Mouse (Mus musculus) right cerebral cortex, postnatal 36 days (tissue): ENCODE measurements around the gene Fgfbp3.
"Not testable (repeated sequence)": the region's sequence is repeated elsewhere in the genome, so short reads cannot be mapped to it uniquely, and the experiment has no call there.

Experiments
- DNase-seq, 2 experiments: peaks; one replicate each; pipeline ENCODE4 v3.0.0; 2022; ENCODE audit warnings: low spot score in 2 of 2, mixed read lengths in 1 of 2

Gene Fgfbp3

DNA sequence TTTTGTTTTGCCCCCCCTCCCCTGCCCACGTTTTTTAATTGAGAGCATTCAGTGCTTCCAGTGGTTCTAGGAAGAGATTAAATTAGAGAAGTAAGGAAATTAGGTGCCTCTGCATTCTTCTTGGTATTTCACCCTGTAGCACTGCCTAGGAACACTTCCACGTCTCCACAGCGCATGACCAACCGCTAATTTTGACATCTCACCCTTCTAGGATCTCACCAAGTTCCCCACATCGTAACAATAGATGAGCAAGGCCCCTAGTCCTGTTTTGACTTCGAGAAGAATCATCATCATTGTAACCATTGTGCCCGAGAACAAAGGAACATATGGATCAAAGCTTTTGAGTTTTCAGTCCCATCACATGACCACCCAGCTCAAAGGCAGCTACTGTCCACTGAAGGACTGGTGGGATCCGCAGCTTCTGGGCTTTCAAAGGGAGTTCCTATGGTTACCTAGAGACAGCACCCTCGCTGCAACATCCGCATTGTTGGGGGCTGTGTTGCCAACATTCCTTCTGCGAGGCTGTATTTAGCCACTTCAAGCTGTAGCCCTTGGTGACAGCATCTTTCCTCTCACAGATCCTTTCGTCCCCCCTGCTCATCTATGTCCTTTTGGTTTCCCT is 8.9 kb downstream of the Fgfbp3 start:
- peak; percentile 49 to 52 for DNase-seq

DNA sequence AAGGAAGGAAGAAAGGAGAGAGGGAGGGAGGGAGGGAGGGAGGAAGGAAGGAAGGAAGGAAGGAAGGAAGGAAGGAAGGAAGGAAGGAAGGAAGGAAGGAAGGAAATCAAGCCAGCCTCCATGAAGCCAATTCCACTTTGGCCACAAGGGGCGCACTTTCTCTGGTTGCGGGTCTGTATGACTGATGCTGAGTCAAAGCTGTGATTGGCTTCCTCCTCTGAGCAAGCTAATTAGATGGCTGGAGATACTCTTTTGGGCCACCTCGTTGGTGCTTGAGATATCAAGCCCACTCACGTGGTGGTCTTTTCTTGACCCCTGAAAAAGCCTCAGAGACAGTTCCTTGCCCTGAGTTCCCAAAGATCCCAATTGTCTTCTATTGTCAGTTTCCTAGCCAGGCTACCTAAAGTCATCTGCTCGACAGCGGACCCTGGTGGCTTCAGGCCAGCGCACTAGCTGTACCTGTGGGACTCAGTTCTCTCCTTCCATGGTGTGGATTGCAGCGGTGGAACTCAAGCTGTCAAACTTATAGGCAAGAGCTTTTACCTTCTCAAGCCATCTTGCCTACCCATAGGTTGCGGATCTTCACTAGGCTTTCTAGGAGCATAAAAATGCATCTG is 9.6 kb downstream of the Fgfbp3 start:
- DNase-seq = no peak

- no peak for DNase-seq
These were observed 10.3 kb downstream of the Fgfbp3 start for GRCm38 (mm10) chr19:36909150-36909549.

DNA sequence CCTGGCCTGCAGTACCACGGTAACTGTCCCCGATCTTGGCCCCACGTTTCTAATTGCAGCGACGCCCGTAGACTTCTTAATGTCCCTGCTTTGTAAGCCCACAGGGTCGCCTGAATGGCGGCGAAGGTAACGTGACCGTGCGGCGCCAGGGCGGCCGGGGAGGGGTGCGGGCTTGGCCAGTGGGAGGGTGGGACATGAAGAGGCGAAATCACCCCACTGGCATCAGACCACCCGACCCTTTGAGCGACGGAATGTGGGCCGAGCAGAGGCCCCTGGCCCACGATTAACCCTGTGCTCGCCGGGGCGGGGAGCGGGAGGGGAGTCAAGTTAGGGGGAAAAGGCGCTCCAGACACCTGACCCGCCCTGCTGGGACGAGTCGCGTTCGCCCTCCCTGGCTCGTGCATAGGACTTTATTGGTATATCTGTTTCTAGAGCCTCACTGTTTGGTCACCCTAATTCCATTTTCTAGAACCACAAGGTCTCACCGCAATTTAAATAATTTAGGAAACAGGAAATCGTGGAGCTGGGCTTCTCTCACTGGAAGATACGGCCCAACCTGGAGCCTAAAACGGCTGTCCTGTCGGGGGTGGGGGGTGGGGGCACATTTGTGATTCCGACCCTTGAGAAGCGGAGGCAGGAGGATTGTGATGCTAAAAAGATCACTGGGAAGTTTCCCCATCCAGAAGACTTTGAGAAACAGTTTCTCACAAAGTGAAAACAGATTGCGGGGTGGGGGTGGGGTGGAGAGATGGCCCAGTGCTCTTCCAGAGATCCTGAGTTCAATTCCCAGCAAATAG is 15.0 kb downstream of the Fgfbp3 start:
- peak in 1 of 2 experiments; percentile 36 for DNase-seq

- DNase-seq = no peak
These were observed 16.0 kb downstream of the Fgfbp3 start for GRCm38 (mm10) chr19:36903377-36903776.

- DNase-seq = no peak
These were observed 21.6 kb downstream of the Fgfbp3 start for GRCm38 (mm10) chr19:36897778-36898177.

DNA sequence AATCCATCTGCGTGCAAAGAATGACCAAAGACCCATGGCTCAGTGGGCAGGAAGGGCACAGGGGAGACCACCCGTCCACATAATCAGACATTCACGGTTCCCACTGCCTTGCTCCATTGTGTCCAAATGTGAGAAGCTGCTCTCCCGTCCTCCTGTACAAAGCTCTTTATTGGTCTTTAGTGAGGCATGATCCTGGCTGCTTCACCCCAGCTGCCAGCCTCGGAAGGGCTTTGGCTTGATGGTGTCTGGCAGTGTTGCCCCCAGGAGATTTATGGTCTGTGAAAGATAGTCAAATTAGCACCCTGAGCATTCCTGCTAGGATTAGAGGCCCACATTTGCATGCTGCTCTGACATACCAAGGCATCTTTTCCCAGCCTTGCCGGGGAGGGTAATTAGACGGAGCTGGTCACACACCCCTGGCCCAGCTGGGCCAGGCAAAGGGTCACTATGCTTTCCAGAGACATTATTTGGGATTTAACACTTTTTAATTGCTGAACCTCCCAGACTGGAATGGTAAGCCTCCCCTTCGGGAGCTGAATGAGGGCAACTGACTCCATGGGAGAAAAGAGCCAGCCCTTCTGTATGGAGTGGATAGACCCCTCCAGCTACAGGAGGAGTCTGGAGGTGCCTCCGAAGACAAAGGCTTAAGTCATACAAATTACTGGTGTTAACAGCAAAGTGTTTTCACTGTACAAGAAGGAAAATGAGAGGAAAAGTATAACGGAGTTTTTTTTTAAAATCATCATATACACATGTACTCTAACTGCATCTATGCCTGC is 22.4 kb downstream of the Fgfbp3 start:
- no peak for DNase-seq

- no peak for DNase-seq
These were observed 27.7 kb downstream of the Fgfbp3 start for GRCm38 (mm10) chr19:36891746-36892145.

GRCm38 (mm10) chr19:36887706-36888105 is 31.7 kb downstream of the Fgfbp3 start:
- no peak for DNase-seq

DNA sequence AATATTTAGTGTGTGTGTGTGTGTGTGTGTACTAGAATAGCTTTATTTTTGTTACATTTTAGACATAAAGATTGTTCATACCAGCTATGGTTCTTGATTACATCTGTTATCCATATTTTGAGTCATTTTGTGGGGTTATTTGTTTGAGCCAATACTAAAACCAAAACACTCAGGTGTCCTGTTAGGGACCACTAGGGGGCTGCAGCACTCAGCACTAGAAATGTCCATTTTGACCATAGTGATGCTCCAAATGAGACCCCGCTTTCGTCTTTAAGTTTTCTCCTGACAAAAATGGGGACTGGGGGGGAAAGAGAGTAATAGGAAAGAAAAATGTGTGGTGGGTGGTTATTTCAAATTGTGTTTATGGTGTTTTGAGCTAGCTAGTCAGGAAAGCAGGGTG is 33.1 kb downstream of the Fgfbp3 start:
- no peak for DNase-seq

GRCm38 (mm10) chr19:36883119-36883518 is 36.3 kb downstream of the Fgfbp3 start:
- DNase-seq = no peak

GRCm38 (mm10) chr19:36878743-36879495 is 40.5 kb downstream of the Fgfbp3 start:
- no peak for DNase-seq

- DNase-seq = no peak
These were observed 42.1 kb downstream of the Fgfbp3 start for GRCm38 (mm10) chr19:36877329-36877728.

DNA sequence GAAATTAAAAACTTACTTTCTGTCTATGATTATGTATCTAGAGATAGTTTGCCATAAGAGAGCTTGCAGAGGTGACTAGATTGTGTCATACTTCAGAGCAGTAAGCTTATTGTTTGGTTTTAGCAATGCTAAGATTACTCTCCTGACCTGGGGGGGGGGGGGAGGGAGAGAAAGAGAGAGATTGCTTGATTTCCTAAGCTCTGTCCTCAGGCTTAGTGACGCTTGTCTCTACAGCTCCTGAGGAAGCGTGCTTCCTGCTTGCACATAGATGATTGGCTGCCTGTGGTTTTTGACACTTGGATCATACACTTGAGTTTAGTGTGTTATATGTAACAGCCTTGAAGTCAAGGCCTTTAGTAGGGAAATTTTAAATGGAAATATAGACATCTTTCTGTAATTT is 44.8 kb downstream of the Fgfbp3 start:
- no peak for DNase-seq

- not testable (repeated sequence) for DNase-seq
These were observed 50.7 kb downstream of the Fgfbp3 start for GRCm38 (mm10) chr19:36868675-36869074.
